Mouse (Mus musculus) limb, embryonic 15.5 days (tissue): ENCODE results near the gene Zcchc17. TPM values are rescaled to one million over a fixed set of nuclear protein-coding genes. Genes with fewer than 3 reads are reported as not detected.

Experiments used
- ATAC-seq: fragments of 200-750 bp; cut with Nextera tagmentation; 2 replicates; pipeline ENCODE4 v1.8.0; 2017; ENCODE audit warnings: low read depth, moderate TSS enrichment; ENCODE audit not compliant: insufficient number of reproducible peaks, low FRiP score, low TSS enrichment
- H3K27ac ChIP-seq: fragments of 300-500 bp; sonication (generic); 2 replicates; pipeline ENCODE4 v1.5.1; 2015; ENCODE audit warnings: moderate library complexity, mild to moderate bottlenecking, inconsistent platforms
- H3K27me3 ChIP-seq: fragments of 300-500 bp; sonication (generic); 2 replicates; pipeline ENCODE4 v1.6.1; 2015; ENCODE audit warnings: inconsistent platforms
- H3K36me3 ChIP-seq: fragments of 300-500 bp; sonication (generic); 2 replicates; pipeline ENCODE4 v1.6.1; 2015; ENCODE audit warnings: inconsistent platforms
- H3K4me1 ChIP-seq: fragments of 300-500 bp; sonication (generic); 2 replicates; pipeline ENCODE4 v1.6.1; 2015; ENCODE audit warnings: inconsistent platforms
- H3K4me2 ChIP-seq: fragments of 300-500 bp; sonication (generic); 2 replicates; pipeline ENCODE4 v1.6.1; 2015; ENCODE audit warnings: mild to moderate bottlenecking, inconsistent platforms
- H3K4me3 ChIP-seq: fragments of 300-500 bp; sonication (generic); 2 replicates; pipeline ENCODE4 v1.5.1; 2015; ENCODE audit warnings: mild to moderate bottlenecking, inconsistent platforms
- H3K9ac ChIP-seq: fragments of 300-500 bp; sonication (generic); 2 replicates; pipeline ENCODE4 v1.6.1; 2015; ENCODE audit warnings: inconsistent platforms
- H3K9me3 ChIP-seq: fragments of 300-500 bp; sonication (generic); 2 replicates; pipeline ENCODE4 v1.6.1; 2016; ENCODE audit warnings: inconsistent platforms
- WGBS: fragments of 180-500 bp; shearing (Covaris S2); methylation state at CpG from one replicate; pipeline ENCODE4 v1.1.7; 2015; 5-methylcytosine and 5-hydroxymethylcytosine counted together
- polyA plus RNA-seq: library from polyadenylated mRNA; unstranded; fragments of >200 nt; fragmentation: Nextera tagmentation; extraction: Ambion mirVana; gene quantifications from 2 replicates; pipeline ENCODE4 v1.2.1, GENCODE M21; 2015

The Zcchc17 gene
- polyA plus RNA-seq, 1 experiment from 2014 or later = 74.8 TPM

DNA sequence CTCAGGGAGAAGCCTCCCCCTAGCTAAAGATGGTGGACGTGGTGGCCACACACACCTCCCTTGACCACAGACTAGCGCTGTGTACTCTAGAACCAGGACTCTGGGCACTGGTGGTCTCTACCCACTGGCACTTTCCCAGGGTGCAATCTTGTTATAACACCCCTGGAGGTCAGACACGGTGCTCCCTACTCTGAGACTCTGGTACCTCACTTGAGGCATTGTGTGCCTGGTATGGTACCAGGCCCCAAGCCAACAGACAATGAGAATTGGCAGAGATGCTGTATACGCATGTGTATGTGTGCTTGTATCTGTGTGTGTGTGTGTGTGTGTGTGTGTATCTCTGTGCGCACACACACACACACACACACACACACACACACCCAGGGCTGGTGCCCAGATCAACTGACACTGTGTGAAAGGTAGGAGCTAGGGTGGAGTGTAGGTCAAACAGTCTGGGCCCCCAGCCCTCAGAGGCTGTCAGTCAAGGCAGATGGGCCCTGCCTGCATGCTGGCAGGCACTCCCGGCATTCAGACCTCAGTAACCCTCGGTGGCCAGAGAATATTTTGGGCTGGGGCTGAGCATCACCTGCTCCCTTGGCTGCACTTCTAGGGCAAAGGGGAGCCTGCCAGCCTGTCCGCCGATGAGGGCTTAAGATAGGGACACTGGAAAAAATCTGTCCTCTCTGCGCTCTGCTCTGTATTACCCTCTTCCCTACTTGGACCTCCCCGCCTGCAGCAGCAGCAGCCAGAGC lies 60.7 kb downstream of the Zcchc17 start:
- H3K4me2 ChIP-seq = no peak overlapping the region
- no peaks in the 10 kb centered on the region for H3K27me3 ChIP-seq
- no peak overlapping the region for H3K9ac ChIP-seq
- peaks cover 7% of the 10 kb centered on the region for H3K4me1 ChIP-seq
- no peak for ATAC-seq
- no peak overlapping the region for H3K27ac ChIP-seq
- no peaks in the 10 kb centered on the region for H3K36me3 ChIP-seq
- H3K9me3 ChIP-seq = no peaks in the 10 kb centered on the region
- 76% methylated on average over 11 of the region's 11 CpGs for WGBS
- H3K4me3 ChIP-seq = no peak overlapping the region

DNA sequence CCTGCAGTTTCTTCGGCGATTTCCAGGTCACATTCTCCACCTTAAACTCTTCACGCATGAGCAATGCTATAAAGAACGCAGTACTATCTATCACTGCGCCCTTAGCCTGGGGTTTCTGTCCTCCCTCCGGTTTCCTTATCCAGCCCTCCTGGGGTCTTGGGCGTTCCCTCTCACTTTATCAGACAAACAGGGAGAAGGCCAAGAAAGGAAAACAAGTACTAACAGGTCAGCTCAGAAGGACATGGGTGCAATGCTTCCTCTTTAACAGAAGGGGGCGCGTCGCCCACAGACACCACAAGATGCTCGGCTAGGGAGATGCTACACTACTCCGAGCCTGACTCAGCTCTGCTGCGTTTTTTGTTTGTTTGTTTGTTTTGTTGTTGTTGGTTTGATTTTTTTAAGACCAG lies 62.6 kb downstream of the Zcchc17 start:
- no peak overlapping the region for H3K9ac ChIP-seq
- no peak overlapping the region for H3K4me3 ChIP-seq
- H3K36me3 ChIP-seq = no peaks in the 10 kb centered on the region
- no peak for ATAC-seq
- WGBS = 29% methylated on average over 13 of the region's 13 CpGs
- H3K9me3 ChIP-seq = no peaks in the 10 kb centered on the region
- no peaks in the 10 kb centered on the region for H3K27me3 ChIP-seq
- H3K27ac ChIP-seq = no peak overlapping the region
- peaks cover 7% of the 10 kb centered on the region for H3K4me1 ChIP-seq
- H3K4me2 ChIP-seq = no peak overlapping the region

GRCm38 (mm10) chr4:130296243-130296965 lies 63.3 kb downstream of the Zcchc17 start:
- Histone ChIP-seq H3K36me3 (no peaks in the 10 kb centered on the region), H3K4me3 (no peak overlapping the region), H3K9ac (no peak overlapping the region), H3K4me2 (no peak overlapping the region), H3K4me1 (peaks cover 7% of the 10 kb centered on the region), H3K27me3 (no peaks in the 10 kb centered on the region), H3K9me3 (no peaks in the 10 kb centered on the region), H3K27ac (no peak overlapping the region)
- ATAC-seq = no peak
- 82% methylated on average over 13 of the region's 13 CpGs for WGBS

GRCm38 (mm10) chr4:130295047-130295745 lies 64.5 kb downstream of the Zcchc17 start:
- Histone ChIP-seq H3K27me3 (no peaks in the 10 kb centered on the region), H3K36me3 (no peaks in the 10 kb centered on the region), H3K4me2 (0 out of 2 replicates have a peak overlapping the region, but pooled peaks have one; percentile 14), H3K9me3 (no peaks in the 10 kb centered on the region), H3K4me3 (no peak overlapping the region), H3K4me1 (peaks cover 7% of the 10 kb centered on the region), H3K27ac (no peak overlapping the region), H3K9ac (no peak overlapping the region)
- 40% methylated on average over 23 of the region's 23 CpGs for whole genome bisulfite sequencing
- ATAC-seq = no peak

DNA sequence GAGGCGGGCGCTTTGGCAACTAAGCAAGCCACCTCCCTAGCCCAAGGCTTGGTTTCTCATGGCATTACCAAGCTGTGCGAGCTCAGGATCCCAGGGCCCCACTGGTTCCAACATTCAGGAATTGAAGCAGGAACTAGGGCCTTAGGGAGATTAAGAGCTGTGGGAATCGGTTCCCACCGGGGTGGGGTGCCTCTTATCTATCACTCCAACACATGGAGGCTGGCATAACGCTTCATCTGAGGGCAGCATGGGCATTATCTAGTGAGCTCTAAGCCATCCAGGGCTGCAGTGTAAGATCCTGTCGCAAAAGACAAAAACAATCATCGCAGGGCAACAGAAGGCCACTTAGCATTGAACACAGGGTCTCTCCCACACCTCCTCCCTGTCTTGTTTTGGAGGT lies 65.2 kb downstream of the Zcchc17 start:
- Histone ChIP-seq H3K36me3 (no peaks in the 10 kb centered on the region), H3K27ac (no peak overlapping the region), H3K9me3 (no peaks in the 10 kb centered on the region), H3K9ac (no peak overlapping the region), H3K4me3 (no peak overlapping the region), H3K4me1 (peaks cover 7% of the 10 kb centered on the region), H3K27me3 (no peaks in the 10 kb centered on the region), H3K4me2 (no peak overlapping the region)
- WGBS = 84% methylated on average over 8 of the region's 8 CpGs
- ATAC-seq = no peak

DNA sequence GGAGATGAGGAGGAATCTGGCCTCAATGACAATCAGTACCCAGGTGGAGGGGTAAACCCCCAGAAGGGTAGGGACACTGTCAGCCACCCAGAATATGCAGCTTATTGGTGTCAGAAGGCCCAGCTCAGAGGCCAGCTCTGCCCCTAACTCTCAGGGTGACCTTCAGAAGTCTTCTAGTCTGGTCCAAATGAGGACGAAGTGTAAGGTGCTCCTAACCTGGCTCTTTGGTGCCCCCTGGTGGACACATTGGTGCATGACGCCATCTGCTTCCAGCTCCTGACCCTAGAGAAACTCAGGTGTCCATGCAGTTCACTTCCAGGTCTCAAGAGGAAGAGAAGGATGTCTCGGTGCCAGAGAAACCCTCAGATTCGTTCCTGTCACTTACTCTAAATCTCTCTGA lies 67.5 kb downstream of the Zcchc17 start:
- no peak overlapping the region for H3K9ac ChIP-seq
- no peak overlapping the region for H3K4me3 ChIP-seq
- H3K27me3 ChIP-seq = no peaks in the 10 kb centered on the region; the same call in 1 of the 2 replicates
- H3K27ac ChIP-seq = no peak overlapping the region
- no peak overlapping the region for H3K4me2 ChIP-seq
- 0 out of 2 replicates have a peak, but pooled peaks have one; percentile 60 for ATAC-seq
- WGBS = 3% methylated on average over 4 of the region's 4 CpGs
- H3K4me1 ChIP-seq = peaks cover 7% of the 10 kb centered on the region
- H3K9me3 ChIP-seq = no peaks in the 10 kb centered on the region
- no peaks in the 10 kb centered on the region for H3K36me3 ChIP-seq

DNA sequence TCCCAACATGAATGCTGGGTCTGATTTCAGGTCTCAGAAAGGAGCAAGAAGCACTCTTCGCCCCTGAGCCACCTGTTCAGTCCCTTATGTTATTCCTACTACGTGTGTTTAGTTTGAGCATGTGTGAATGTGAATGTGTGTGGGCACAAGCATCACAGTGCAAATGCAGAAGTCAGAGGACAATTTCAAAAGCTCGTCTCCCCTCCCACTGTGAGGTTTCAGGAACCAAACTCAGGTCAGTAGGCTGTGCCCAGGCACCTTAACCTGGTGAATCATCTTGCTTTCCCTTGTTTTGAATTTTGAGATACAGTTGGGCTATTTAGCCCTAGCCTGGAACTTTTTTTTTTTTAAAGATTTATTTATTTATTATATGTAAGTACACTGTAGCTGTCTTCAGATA lies 69.9 kb downstream of the Zcchc17 start:
- Histone ChIP-seq H3K27ac (no peak overlapping the region), H3K36me3 (no peaks in the 10 kb centered on the region), H3K27me3 (peaks cover 10% of the 10 kb centered on the region), H3K4me3 (no peak overlapping the region), H3K4me2 (no peak overlapping the region), H3K9ac (no peak overlapping the region), H3K9me3 (no peaks in the 10 kb centered on the region), H3K4me1 (no peaks in the 10 kb centered on the region)
- ATAC-seq = no peak
- WGBS = 63% methylated on average over 3 of the region's 3 CpGs

DNA sequence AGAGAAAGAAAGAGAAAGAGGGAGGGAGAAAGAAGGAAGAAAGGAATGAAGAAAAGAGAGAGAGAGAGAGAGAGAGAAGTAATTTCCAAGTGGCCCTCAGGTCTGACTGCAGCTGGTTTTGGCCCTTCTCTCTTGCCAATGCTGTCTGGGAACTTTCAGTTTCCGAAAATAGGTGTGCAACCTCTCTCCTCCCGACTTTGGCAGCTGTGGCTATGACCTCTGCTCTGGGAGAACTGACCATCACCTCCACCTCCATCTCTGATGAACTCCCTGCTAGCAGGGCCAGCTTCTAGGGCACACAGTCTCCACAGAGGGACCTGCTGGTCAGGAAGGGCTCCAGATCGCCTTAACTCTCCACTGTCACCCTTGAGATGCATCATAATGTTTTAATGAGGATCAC lies 73.2 kb downstream of the Zcchc17 start:
- WGBS = 45% methylated on average over 3 of the region's 3 CpGs
- Histone ChIP-seq H3K9ac (no peak overlapping the region), H3K27ac (no peak overlapping the region)

DNA sequence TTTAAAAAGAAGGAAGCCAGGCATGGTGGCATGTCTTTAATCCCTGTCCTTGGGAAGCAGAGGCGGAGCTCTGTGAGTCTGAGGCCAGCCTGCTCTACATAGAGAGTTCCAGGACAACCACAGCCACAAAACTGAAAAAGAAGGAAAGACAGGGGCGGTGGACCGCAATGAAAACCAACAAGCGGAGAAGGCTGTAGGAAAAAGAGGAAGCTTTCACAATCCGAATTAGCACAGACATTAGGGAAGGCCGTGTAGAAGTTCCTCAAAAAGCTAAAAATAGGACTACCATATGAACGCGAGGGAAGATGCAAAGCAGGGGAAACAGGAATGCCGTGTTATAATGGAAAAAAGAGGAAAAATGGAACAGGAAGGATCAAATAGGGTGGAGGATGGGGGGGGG lies 75.9 kb downstream of the Zcchc17 start:
- H3K4me1 ChIP-seq = 0 out of 2 replicates have a peak, but pooled peaks cover 3% of the 10 kb centered on the region
- WGBS = 86% methylated on average over 9 of the region's 9 CpGs

More for the DNA sequence above, 73.2 kb downstream of the Zcchc17 start:
- H3K36me3 ChIP-seq = no peaks in the 10 kb centered on the region
- no peak overlapping the region for H3K4me2 ChIP-seq
- H3K4me1 ChIP-seq = no peaks in the 10 kb centered on the region
- no peak overlapping the region for H3K4me3 ChIP-seq
- peaks cover 10% of the 10 kb centered on the region for H3K27me3 ChIP-seq
- ATAC-seq = no peak
- no peaks in the 10 kb centered on the region for H3K9me3 ChIP-seq

DNA sequence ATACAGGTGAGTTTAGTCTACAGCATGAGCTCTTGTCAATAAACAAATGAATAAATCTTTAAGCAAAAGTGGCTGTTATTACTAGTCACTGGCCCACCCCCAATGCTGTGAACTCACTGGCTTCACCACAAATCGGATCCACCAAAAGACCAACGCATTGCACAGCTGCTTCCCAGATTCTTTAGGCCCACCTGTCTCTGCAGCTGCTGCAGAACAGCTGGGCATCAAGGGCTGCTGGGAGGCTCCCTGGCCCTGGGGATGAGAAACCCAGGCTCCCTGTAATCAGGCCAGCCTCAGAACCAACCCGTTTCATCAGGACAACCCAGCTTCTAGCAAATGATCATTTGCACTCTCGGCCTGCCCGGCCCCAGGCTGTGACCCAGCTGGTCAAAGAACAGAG lies 76.9 kb downstream of the Zcchc17 start:
- WGBS = 53% methylated on average over 5 of the region's 5 CpGs
- Histone ChIP-seq H3K36me3 (no peaks in the 10 kb centered on the region), H3K9me3 (no peaks in the 10 kb centered on the region), H3K27me3 (peaks cover 10% of the 10 kb centered on the region), H3K9ac (no peak overlapping the region), H3K4me2 (no peak overlapping the region), H3K4me1 (0 out of 2 replicates have a peak, but pooled peaks cover 3% of the 10 kb centered on the region), H3K4me3 (no peak overlapping the region), H3K27ac (no peak overlapping the region)
- 0 out of 2 replicates have a peak, but pooled peaks have one; percentile 44 for ATAC-seq

More for the DNA sequence above, 75.9 kb downstream of the Zcchc17 start:
- Histone ChIP-seq H3K9me3 (no peaks in the 10 kb centered on the region), H3K9ac (no peak overlapping the region), H3K36me3 (no peaks in the 10 kb centered on the region), H3K4me2 (no peak overlapping the region), H3K27me3 (peaks cover 10% of the 10 kb centered on the region), H3K27ac (no peak overlapping the region), H3K4me3 (no peak overlapping the region)
- no peak for ATAC-seq

GRCm38 (mm10) chr4:130279105-130279504 lies 80.6 kb downstream of the Zcchc17 start, which contains the start of gene Serinc2:
Serinc2 (minus strand) TSS chr4:130279205.
- no peak within 1 kb of the TSS for H3K27ac ChIP-seq
- no peak for ATAC-seq
- H3K4me2 ChIP-seq = no peak within 1 kb of the TSS
- H3K9ac ChIP-seq = no peak within 1 kb of the TSS
- H3K4me3 ChIP-seq = no peak within 1 kb of the TSS
- H3K27me3 ChIP-seq = no peaks in the 10 kb centered on the region
- WGBS = 48% methylated on average over 2 of the region's 2 CpGs
- H3K4me1 ChIP-seq = peaks cover 9% of the 10 kb centered on the region; the same call in 1 of the 2 replicates
- H3K9me3 ChIP-seq = no peaks in the 10 kb centered on the region
- H3K36me3 ChIP-seq = no peaks in the 10 kb centered on the region
